Mouse (Mus musculus) G1E-ER4 (cell line): Measurements from ENCODE around the gene Aqp6. TPM values are rescaled to one million over a fixed set of nuclear protein-coding genes. Genes with fewer than 3 reads are reported as not detected.

Experiments used
- GATA1 ChIP-seq: IDR thresholded peaks from one replicate; pipeline ENCODE4 v1.8.0; 2012; ENCODE audit warnings: low read length, inconsistent platforms
- polyA plus RNA-seq: library from polyadenylated mRNA; stranded (reverse); fragments of >175 nt; gene quantifications from 2 replicates; pipeline ENCODE4 v1.2.3, GENCODE M21; 2012

Aqp6 gene
- polyA plus RNA-seq, result not detected in 2 replicates

DNA sequence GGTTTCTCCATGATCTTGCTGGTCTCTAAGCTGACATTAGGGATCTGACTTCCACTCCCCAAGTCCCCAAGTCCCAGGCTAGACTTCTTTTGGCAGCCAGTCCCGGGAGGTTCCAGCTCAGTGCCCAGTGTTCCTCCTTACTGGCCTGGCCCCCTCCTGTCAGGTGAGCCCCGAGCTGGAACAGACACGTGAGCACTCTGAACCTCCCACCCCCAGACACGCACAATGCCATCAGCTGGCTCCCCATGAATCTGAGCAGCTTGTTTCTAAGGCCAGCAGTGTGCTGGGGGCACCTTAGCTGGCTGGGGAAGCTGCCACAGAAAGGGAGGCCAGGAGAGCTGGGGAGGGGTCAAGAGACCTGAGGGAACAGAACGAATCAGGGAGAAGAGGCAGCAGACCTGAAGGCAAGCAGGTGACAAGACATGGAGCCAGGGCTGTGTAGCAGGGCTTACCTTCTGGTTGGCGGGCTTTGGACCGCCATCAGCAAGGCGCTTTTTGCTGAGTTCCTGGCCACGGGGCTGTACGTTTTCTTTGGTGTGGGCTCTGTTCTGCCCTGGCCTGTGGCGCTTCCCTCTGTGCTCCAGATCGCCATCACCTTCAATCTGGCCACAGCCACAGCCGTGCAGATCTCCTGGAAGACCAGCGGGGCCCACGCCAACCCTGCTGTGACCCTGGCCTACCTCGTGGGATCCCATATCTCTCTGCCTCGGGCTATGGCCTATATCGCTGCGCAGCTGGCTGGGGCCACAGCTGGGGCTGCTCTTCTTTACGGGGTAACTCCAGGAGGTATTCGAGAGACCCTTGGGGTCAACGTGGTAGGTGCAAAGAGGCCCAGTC is at the start of gene Aqp6:
Gene Aqp6 (plus strand): TSS at position 415 of the 837 bp plus-strand sequence.
- no peak for TF ChIP-seq GATA1

DNA sequence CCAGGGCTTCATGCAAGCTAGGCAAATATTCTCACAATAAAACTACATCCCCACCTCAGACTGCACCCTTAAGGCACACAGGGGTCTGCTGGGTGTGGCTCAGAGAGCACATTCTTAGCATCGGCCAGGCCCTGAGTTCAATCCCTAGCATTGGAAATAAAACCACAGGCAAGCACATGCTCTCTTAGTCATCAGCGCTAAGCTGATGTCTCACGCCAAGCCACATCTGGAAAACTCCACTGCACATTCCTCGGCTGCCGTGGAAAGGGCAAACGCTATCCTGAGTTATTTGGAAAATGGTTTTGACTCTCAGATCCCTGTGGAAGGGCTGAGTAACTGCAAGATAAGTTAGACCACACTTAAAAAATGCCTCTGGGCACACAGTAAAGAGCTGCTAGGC is 47.4 kb upstream of the Aqp6 start:
- TF ChIP-seq GATA1, result no peak

DNA sequence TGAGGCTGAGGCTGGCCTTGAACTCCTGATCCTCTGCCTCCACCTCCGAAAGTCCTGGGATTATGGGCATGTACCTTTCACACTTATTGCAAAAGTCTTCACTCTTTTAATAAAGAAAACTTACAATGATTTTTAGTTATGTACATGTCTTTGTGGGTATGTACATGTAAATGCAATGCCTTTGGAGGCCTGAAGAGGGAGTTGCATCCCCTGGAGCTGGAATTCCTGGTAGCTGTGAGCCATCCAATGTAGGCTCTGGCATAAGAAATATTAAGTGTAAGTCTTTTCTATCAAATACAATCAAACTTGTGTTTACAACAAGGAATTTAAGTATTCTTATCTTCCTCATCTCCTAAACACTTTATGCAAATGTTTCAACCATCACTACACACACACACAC is 42.3 kb upstream of the Aqp6 start:
- no peak for TF ChIP-seq GATA1

DNA sequence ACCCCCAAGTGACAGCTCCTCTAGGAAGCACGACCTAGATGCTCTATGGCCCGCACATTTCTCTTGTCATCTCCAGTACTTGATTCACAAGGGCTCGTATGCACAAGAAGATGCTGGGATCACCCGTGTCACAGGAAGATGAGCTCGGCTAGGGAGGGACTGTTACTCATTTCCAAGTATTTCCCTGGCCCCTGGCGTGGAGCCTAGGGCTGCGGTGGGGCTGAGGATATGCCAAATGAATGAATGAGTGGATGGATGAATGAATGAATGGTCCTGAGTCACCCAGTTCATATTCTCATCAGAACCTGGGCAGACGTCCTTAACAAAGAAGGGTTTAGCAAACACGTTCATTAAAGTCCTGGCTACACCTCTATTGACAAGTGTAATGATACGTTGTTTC is 41.0 kb upstream of the Aqp6 start:
- TF ChIP-seq GATA1, result no peak

DNA sequence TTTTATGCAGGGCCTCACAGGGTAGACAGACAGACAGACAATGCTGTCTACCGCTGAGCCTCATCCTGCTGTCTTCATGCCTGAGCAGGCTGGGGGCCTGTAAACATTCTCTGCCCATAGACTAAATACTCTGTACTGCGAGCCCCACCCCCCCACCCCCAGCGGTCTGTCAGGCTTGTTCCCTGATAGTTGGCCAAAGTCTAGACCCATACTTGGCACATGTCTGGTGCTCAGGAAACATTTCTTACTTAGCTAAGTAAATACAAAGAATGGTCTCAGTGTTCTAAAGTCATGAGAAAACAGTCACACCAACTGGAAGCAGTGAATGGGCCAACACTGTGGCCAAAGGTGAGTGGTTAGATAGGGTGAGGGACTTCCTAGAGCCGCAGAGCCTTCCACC is 33.8 kb upstream of the Aqp6 start:
- no peak for TF ChIP-seq GATA1

DNA sequence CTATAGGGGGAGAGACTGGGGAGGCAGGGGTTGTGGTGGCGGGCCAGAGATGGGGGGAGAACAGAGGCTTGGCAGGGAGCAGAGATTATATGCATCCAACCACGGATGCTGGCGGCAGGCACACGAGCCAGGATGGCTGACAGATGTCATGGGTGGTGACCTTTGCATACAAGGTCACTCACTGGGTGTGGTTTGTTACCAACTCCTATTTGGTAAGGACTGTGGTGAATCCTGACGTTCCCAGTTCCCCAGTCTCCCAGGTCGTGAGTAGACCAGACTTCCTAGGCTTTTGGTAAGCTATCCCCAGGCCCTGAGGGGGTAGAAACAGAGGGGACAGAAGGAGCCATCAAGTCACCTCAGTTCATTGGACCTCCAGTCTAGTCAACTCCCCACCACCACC is 32.5 kb upstream of the Aqp6 start:
- no peak for TF ChIP-seq GATA1

DNA sequence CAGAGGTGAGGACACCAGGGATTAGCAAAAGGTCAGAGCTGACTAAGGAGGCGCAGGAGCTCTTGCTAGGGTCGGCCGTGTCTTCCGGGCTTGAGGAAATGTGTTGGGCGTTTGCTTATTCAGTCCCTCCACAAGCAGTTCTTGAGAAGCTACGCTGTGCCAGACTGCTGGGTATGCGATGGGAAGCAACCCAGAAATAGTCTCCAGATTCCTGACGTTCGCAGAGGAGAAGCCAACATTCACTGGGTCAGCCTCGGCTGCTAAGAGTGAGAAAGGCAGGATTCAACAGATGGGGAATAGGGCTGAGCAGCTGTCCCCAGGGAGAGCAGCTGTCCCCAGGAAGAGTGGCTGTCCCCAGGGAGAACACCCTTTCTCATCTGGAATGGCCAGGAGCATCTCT is 32.1 kb upstream of the Aqp6 start:
- TF ChIP-seq GATA1, result no peak

DNA sequence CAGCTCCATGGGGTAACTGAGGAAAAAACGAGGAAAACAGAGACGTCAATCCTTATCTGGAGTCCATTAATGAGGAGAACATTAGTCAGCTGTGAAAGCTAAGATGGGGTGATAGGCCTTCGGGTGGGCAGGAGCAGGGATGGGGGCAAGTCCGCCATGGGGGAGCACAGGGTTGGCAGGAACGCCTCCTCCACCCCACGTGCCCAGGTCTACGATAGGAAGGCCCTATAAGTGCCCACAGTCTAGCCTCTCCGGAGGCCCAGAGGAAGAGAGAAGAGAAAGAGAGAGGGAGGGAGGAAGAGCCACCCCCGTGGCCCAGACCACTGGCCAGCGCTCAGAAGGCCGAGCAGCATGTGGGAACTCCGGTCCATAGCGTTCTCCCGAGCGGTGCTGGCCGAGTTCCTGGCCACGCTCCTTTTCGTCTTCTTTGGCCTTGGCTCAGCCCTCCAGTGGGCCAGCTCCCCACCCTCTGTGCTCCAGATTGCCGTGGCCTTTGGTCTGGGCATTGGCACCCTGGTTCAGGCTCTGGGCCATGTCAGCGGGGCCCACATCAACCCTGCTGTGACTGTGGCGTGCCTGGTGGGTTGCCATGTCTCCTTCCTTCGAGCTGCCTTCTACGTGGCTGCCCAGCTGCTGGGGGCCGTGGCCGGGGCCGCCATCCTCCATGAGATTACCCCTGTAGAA is 22.3 kb upstream of the Aqp6 start, which contains the start of gene Aqp2:
Gene Aqp2 (plus strand): TSS at position 254 of the 684 bp plus-strand sequence.
- TF ChIP-seq GATA1, result no peak

DNA sequence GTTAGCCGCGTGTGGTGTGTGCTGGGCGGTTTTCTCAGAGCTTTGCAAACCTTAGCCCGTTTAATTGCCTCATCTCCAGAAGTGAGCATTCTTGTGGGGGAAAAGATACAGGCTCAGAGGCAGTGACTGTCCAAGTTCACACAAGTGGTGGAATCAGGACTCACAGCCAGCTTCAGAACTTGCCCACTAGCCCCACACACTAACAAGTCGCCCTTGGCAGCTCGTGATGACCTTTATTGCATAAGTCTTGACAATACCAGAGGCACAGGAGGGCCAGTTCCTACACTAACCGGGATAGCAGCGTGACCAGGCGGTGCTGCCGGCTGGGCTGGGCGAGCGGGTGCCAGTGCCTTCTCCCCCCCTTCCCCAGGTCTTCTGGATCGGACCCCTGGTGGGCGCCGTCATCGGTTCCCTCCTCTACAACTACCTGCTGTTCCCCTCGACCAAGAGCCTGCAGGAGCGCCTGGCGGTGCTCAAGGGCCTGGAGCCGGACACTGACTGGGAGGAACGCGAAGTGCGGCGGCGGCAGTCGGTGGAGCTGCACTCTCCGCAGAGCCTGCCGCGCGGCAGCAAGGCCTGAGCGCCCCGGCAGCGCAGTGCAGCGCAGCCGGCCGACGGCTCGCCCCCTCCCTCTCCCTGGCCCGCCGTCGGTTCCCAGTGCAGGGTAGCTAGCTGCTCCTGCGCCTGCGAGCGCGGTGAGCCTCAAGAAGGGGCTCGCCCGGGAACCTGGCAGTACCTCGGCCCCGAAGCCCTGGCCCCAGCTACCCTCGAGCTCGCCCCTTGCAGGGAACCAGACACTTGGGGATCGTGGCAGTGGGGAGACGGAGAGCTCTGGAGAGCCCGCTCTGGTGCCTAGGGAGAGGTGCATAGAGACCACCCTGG is 17.5 kb upstream of the Aqp6 start:
- TF ChIP-seq GATA1, result no peak

DNA sequence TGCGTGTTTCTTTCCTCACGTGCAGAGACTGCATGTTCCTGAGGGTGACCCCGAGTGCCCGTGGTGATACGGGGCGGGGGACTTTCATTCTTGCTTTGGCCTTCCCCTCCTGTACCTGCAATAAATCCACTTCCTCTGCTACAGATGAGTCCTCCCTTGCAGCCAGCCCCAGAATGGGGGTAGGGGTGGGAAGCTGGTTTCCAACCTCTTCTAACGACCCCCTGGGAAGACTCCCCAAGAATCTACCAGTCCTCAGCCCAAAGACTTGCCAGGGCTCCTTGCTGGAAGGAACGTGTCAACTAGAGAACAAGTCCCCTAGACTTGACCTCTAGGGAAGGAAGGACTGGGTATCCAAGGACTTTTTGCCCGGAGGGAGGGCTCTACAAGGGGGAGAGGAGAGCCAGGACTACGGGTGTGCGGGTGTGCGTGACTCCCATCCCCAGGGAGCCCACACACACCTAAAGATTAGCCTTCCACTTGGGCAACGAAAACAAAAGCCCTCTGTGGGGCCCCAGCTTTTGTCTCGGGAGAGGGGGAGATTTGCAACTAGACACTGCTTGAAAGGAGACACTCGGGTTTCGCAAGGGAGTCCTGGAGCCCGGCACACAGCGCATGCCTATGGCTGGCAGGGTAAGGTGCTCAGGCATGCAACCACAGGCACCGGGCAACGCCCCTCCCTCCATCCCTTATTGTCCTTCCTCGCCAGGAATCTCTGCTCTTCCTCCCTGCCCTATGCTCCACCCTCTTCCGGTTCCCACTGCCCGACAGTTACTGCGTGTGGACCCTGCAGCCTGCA is 16.6 kb upstream of the Aqp6 start:
- TF ChIP-seq GATA1, result no peak

DNA sequence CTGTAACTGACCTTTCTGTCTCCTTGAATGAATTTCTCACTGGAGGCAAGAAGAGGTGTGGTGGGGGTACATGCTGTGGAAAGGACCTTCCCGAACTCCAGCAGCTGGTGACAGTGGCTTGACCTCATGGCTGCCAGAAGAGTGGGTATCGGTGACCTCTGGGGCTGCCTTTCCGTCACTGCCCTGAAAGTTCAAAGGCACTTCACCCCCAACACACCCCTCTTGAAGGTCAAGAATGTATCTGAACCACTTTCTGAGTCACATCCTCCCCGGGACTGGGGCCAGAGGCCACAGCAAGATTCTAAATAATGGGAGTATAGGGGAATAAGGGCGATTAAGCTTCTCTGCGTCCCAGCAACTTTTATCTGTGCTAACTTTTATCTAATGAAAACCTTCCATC is 15.5 kb upstream of the Aqp6 start:
- TF ChIP-seq GATA1, result no peak

DNA sequence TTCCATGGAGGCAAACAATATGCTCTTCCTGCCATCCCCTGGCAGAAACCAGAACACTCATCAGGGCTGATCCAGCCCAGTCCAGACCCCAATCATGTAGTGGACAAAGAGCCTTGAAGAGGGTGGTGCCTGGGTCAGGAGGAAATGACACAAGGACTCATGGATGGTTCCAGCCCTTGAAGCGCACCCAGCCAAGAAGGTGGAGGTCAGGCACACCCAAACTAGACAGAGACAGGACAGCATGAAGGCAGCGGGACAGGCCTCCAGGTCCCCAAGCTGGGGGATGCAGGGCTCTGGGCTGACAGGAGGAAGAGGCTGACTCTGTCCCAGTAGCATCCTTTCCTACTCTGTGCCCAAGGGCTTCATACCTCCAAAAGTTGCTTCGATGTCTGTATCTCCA is 14.7 kb upstream of the Aqp6 start:
- TF ChIP-seq GATA1, result no peak

DNA sequence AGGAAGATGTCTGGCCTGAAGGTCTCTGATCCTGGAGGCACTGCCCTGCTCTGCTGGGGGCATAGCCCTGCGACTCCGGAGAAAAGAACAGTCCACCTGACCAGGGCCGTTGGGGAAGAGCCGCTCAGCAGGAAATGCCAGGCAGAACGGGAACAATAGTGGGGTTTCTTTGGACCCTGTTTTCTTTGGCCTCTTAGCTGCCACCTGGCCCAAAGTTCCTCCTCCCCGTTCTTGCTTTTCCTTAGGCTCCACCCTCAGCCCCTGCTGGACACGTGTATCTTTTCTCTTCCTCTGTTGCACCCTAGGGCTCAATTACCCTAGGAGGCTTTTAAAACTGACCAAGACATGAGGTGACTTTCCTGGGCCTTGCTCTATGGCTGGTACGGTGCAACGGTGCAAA is 12.0 kb upstream of the Aqp6 start:
- no peak for TF ChIP-seq GATA1

DNA sequence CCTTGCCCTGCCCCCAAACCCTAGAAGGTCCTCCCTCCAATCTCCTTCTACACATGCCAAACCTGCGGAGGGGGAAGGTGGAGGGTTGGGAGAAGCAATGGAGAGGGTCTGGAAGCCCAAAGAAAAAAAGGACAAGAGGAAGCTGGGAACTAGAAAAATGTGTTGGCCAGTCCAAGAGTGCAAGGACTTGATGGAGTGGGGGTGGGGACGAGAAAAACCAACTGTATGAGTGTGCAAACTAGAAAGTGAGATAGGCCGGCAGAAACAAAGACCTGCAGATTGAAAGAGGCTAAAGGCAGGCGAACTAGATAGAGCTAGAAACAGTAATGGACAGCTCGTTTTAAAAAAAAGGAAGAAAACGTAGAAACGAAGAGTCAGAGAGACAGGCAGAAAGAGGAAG is 11.5 kb upstream of the Aqp6 start:
- TF ChIP-seq GATA1, result no peak

DNA sequence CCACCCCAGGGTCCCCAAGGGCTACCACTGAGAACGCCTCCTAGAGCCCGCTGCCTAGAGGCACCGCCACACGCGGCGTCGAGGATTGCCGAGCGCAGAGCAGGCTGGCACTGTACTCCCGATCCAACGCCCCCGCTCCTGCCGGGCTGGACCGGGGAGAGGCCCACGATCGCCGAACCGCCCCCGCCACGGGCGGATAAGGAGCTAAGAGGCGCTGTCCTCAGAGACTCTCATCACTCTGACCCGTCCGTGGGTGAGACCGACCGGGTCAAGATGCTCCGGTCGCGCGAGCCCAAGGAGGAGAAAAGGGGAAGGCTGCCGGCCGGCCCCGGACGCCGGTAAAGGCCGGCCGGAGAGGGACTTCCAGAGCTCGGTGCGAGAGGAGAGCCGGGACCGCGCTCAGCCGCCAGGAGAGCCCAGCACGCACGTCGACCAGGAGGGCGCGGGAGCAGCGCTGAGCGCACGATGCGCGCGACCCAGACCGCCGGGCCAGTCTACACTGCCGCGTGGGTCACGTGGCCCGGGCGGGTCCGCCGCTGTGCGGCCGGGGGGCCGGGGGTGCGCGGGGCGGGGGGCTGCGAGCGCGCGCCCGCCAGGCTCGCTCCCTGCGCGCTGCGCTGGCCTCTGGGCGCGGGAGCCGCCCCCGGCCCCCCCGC is 10.6 kb upstream of the Aqp6 start, which contains the start of gene Aqp5:
Gene Aqp5 (plus strand): TSS at position 354 of the 656 bp plus-strand sequence.
- TF ChIP-seq GATA1, result no peak
